Mouse (Mus musculus) cortical plate, adult 2 months (tissue): ENCODE data around the gene Gp1bb.

Source experiments
- CTCF ChIP-seq: fragments of 200-500 bp; IDR thresholded peaks from 2 replicates; pipeline ENCODE4 v1.5.1; 2011; ENCODE audit warnings: mild to moderate bottlenecking, control low read depth, low read length; ENCODE audit not compliant: insufficient read depth; ENCODE audit errors: extremely low read depth
- POLR2A ChIP-seq: fragments of 200-500 bp; IDR thresholded peaks from 2 replicates; pipeline ENCODE4 v1.6.1; 2011; ENCODE audit warnings: mild to moderate bottlenecking, low read length, control low read depth; ENCODE audit not compliant: insufficient read depth; ENCODE audit errors: extremely low read depth

GRCm38 (mm10) chr16:18630291-18630690 lies 8.1 kb upstream of the Gp1bb start:
- no peak for TF ChIP-seq CTCF
- TF ChIP-seq POLR2A = no peak
